Mouse (Mus musculus): ENCODE data around the gene Rpl3. TPM values are rescaled to one million over a fixed set of nuclear protein-coding genes. Genes with fewer than 3 reads are reported as not detected.

Rpl3 gene
- polyA plus RNA-seq, 1 experiment: 145 TPM

DNA sequence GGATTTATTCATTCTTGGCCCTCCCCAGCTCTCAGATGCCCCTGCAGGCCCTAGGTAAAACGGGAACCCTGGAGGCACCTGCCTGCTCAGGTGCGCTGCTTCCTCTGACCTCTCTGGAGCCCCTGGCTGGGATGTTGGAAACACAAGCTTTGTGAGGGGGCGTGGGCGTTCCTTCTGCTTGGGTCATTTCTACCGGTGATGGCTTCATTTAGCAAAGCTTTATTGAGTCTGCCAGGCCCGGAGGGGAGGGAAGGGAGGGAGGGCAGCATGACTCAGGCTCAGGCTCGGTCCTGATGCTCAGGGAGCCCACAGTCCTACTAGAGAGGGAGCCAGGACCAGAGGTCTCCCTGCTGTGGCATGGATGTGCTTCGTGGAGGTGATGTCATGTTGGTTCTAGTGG lies 931 bp upstream of the Rpl3 start:
- TF ChIP-seq GATA1 (IDR thresholded peaks at IDR 0.05; ENCODE audit: borderline replicate concordance, low read length) (no peak), FLI1 (IDR thresholded peaks at IDR 0.05; ENCODE audit: low read length) (no peak)
- Histone ChIP-seq H3K9me3 (no peaks in the 10 kb centered on the region), H3K36me3 (replicated peaks; ENCODE audit: low read length) (peaks cover 13% of the 10 kb centered on the region), H3K4me1 (peaks cover 77% of the 10 kb centered on the region), H3K27me3 (replicated peaks) (no peaks in the 10 kb centered on the region), H3K4me3 (replicated peaks) (peak overlapping the region; percentile 99)

- no peaks in the 10 kb centered on the region for H3K27me3 ChIP-seq (replicated peaks)
- peaks cover 13% of the 10 kb centered on the region for H3K36me3 ChIP-seq (replicated peaks; ENCODE audit: low read length)
- H3K9me3 ChIP-seq: no peaks in the 10 kb centered on the region
- no peak for TF ChIP-seq FLI1 (IDR thresholded peaks at IDR 0.05; ENCODE audit: low read length)
- TF ChIP-seq GATA1 (IDR thresholded peaks at IDR 0.05; ENCODE audit: borderline replicate concordance, low read length): no peak
- H3K4me1 ChIP-seq: peaks cover 74% of the 10 kb centered on the region
- H3K4me3 ChIP-seq (replicated peaks): peak overlapping the region; percentile 99
Observed at GRCm38 (mm10) chr15:80092041-80092441, 373 bp upstream of the Rpl3 start.

DNA sequence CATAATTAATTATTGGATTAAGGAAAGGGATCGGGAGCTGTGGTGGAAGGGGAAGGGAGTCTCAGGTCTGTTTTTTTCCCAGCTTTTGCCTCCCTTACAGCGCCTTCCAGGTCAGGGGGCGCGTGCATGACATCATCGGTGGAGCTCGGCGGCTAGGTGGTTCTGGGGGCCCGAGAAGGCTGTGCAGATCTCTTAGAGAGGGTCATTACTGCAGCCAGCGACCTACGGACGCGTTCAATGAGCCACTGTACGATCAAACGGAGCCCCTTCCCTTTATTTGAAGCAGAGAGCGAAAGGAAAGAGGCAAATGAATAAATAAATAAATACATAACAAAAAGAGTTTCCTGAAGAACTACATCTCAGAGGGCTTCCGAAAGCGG lies 937 bp downstream of the Rpl3 start:
- no peaks in the 10 kb centered on the region for H3K27me3 ChIP-seq (replicated peaks)
- peak overlapping the region; percentile 99 for H3K4me3 ChIP-seq (replicated peaks)
- H3K4me1 ChIP-seq: peaks cover 61% of the 10 kb centered on the region
- H3K36me3 ChIP-seq (replicated peaks; ENCODE audit: low read length): peaks cover 8% of the 10 kb centered on the region
- no peak for TF ChIP-seq FLI1 (IDR thresholded peaks at IDR 0.05; ENCODE audit: low read length)
- H3K9me3 ChIP-seq: peaks cover 7% of the 10 kb centered on the region; the same call in 1 of the 2 replicates

- H3K27me3 ChIP-seq (replicated peaks): no peaks in the 10 kb centered on the region
- no peak overlapping the region for H3K4me3 ChIP-seq (replicated peaks)
- peaks cover 7% of the 10 kb centered on the region; the same call in 1 of the 2 replicates for H3K9me3 ChIP-seq
- H3K4me1 ChIP-seq: peaks cover 57% of the 10 kb centered on the region
- TF ChIP-seq FLI1 (IDR thresholded peaks at IDR 0.05; ENCODE audit: low read length) (no peak), GATA1 (IDR thresholded peaks at IDR 0.05; ENCODE audit: borderline replicate concordance, low read length) (no peak)
- peaks cover 8% of the 10 kb centered on the region for H3K36me3 ChIP-seq (replicated peaks; ENCODE audit: low read length)
Observed at GRCm38 (mm10) chr15:80090155-80090554, 1.5 kb downstream of the Rpl3 start.

DNA sequence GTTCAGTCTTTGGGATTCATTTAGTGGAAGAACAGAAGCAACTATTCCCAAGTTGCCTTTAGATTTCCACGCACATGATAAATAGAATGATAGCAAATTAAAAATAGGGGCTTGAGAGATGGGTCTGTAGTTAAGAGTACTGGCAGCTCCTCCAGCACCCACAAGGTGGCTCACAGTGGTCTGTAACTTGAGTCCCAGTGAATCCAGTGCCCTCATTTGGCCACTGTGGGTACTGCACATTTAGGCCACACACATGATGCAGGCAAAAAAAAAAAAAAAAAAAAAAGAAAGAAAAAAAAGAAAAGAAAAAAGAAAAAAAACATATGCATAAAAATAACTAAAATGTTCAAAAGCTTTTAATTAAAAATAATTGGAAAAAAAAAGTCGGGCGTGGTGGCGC lies 3.0 kb downstream of the Rpl3 start:
- no peak for TF ChIP-seq GATA1 (IDR thresholded peaks at IDR 0.05; ENCODE audit: borderline replicate concordance, low read length)
- no peak for TF ChIP-seq FLI1 (IDR thresholded peaks at IDR 0.05; ENCODE audit: low read length)
- Histone ChIP-seq H3K4me1 (peaks cover 47% of the 10 kb centered on the region), H3K27me3 (replicated peaks) (no peaks in the 10 kb centered on the region)

GRCm38 (mm10) chr15:80087406-80088012 lies 4.2 kb downstream of the Rpl3 start:
- Histone ChIP-seq H3K4me1 (peaks cover 38% of the 10 kb centered on the region), H3K9me3 (peaks cover 7% of the 10 kb centered on the region; the same call in 1 of the 2 replicates), H3K27me3 (replicated peaks) (no peaks in the 10 kb centered on the region), H3K4me3 (replicated peaks) (no peak overlapping the region), H3K36me3 (replicated peaks; ENCODE audit: low read length) (peaks cover 4% of the 10 kb centered on the region)
- TF ChIP-seq FLI1 (IDR thresholded peaks at IDR 0.05; ENCODE audit: low read length) (no peak), GATA1 (IDR thresholded peaks at IDR 0.05; ENCODE audit: borderline replicate concordance, low read length) (no peak)

More for the DNA sequence above, 3.0 kb downstream of the Rpl3 start:
- Histone ChIP-seq H3K9me3 (peaks cover 7% of the 10 kb centered on the region; the same call in 1 of the 2 replicates), H3K36me3 (replicated peaks; ENCODE audit: low read length) (peaks cover 2% of the 10 kb centered on the region), H3K4me3 (replicated peaks) (no peak overlapping the region)

- peaks cover 7% of the 10 kb centered on the region; the same call in 1 of the 2 replicates for H3K9me3 ChIP-seq
- no peaks in the 10 kb centered on the region for H3K27me3 ChIP-seq (replicated peaks)
- peaks cover 41% of the 10 kb centered on the region for H3K36me3 ChIP-seq (replicated peaks; ENCODE audit: low read length)
- TF ChIP-seq GATA1 (IDR thresholded peaks at IDR 0.05; ENCODE audit: borderline replicate concordance, low read length): no peak
- peaks cover 41% of the 10 kb centered on the region for H3K4me1 ChIP-seq
- H3K4me3 ChIP-seq (replicated peaks): peak overlapping the region; percentile 91
Observed at GRCm38 (mm10) chr15:80083740-80084139, 7.9 kb downstream of the Rpl3 start.

GRCm38 (mm10) chr15:80083276-80083731 lies 8.4 kb downstream of the Rpl3 start:
- peak; percentile 59; the same call in 1 of the 2 replicates for TF ChIP-seq FLI1 (IDR thresholded peaks at IDR 0.05; ENCODE audit: low read length)
- TF ChIP-seq GATA1 (IDR thresholded peaks at IDR 0.05; ENCODE audit: borderline replicate concordance, low read length): no peak
- no peaks in the 10 kb centered on the region for H3K27me3 ChIP-seq (replicated peaks)
- peak overlapping the region; percentile 91 for H3K4me3 ChIP-seq (replicated peaks)
- H3K9me3 ChIP-seq: peaks cover 7% of the 10 kb centered on the region; the same call in 1 of the 2 replicates
- H3K4me1 ChIP-seq: peaks cover 45% of the 10 kb centered on the region
- peaks cover 46% of the 10 kb centered on the region for H3K36me3 ChIP-seq (replicated peaks; ENCODE audit: low read length)

- H3K36me3 ChIP-seq (replicated peaks; ENCODE audit: low read length): peaks cover 51% of the 10 kb centered on the region
Observed at GRCm38 (mm10) chr15:80082661-80083275, 8.9 kb downstream of the Rpl3 start.

More at GRCm38 (mm10) chr15:80082661-80083275, 8.9 kb downstream of the Rpl3 start:
- Histone ChIP-seq H3K4me3 (replicated peaks) (peak overlapping the region; percentile 91), H3K4me1 (peaks cover 48% of the 10 kb centered on the region), H3K27me3 (replicated peaks) (no peaks in the 10 kb centered on the region), H3K9me3 (peaks cover 7% of the 10 kb centered on the region; the same call in 1 of the 2 replicates)
- TF ChIP-seq GATA1 (IDR thresholded peaks at IDR 0.05; ENCODE audit: borderline replicate concordance, low read length): no peak
- TF ChIP-seq FLI1 (IDR thresholded peaks at IDR 0.05; ENCODE audit: low read length): no peak

All from megakaryocyte, embryonic 14.5 days (primary cell).